Mouse (Mus musculus) thymus, adult 2 months (tissue): ENCODE data around the gene Nol4l.

Experiments
- CTCF ChIP-seq: fragments of 200-500 bp; IDR thresholded peaks from 2 replicates; pipeline ENCODE4 v1.5.1; 2012; ENCODE audit warnings: mild to moderate bottlenecking, control low read depth, low read length, moderate library complexity, borderline replicate concordance; ENCODE audit not compliant: control insufficient read depth, poor library complexity, insufficient read depth; ENCODE audit errors: extremely low read depth
- POLR2A ChIP-seq: fragments of 200-500 bp; IDR thresholded peaks from 2 replicates; pipeline ENCODE4 v1.6.1; 2012; ENCODE audit warnings: mild to moderate bottlenecking, low read length, control low read depth, moderate library complexity; ENCODE audit not compliant: control insufficient read depth, poor library complexity, insufficient read depth; ENCODE audit errors: extremely low read depth

DNA sequence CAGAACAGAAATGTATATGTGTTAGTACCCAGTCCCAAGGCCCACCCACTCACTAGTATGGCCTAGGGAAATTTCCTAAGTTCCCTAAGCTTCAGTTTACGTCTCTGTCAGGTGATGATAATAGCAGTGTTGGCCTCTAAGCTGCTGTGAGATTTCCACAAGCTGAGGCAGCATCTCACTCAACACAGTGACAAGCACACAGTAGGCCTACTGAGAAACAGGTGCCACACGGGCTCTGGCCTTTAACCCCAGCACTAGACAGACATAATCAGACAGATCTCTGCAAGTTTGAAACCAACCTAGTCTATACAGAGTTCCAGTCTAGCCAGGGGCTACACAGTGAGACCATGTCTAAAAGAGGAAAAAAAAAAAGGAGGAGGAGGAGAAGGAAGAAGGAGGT is 5.0 kb downstream of the Nol4l start:
- TF ChIP-seq CTCF (no peak), POLR2A (no peak)
